Mouse (Mus musculus) forebrain, embryonic 11.5 days (tissue): ENCODE measurements around the gene Slc25a39. TPM values are rescaled to one million over a fixed set of nuclear protein-coding genes. Genes with fewer than 3 reads are reported as not detected.

ENCODE experiments used
- ATAC-seq: fragments of 200-750 bp; cut with Nextera tagmentation; replicated peaks from 2 replicates; pipeline ENCODE4 v1.8.0; 2017; ENCODE audit warnings: moderate TSS enrichment; ENCODE audit not compliant: low FRiP score
- DNase-seq: peaks from one replicate; pipeline ENCODE4 v3.0.0-alpha.2; 2017; ENCODE audit warnings: low spot score
- H3K27ac ChIP-seq: fragments of 300-500 bp; sonication (generic); 2 replicates; pipeline ENCODE4 v1.5.1; 2014; ENCODE audit warnings: low read depth, low read length
- H3K27me3 ChIP-seq: fragments of 300-500 bp; sonication (generic); 2 replicates; pipeline ENCODE4 v1.6.1; 2014; ENCODE audit warnings: mild to moderate bottlenecking, low read length, mixed read lengths; ENCODE audit not compliant: control insufficient read depth, insufficient read depth
- H3K36me3 ChIP-seq: fragments of 300-500 bp; sonication (generic); 2 replicates; pipeline ENCODE4 v1.6.1; 2014; ENCODE audit warnings: mild to moderate bottlenecking, low read length, moderate library complexity, mixed read lengths; ENCODE audit not compliant: control insufficient read depth, insufficient read depth
- H3K4me1 ChIP-seq: fragments of 300-500 bp; sonication (generic); replicated peaks from 2 replicates; pipeline ENCODE4 v1.6.1; 2014; ENCODE audit warnings: low read length, mixed read lengths; ENCODE audit not compliant: control insufficient read depth, insufficient read depth
- H3K4me2 ChIP-seq: fragments of 300-500 bp; sonication (generic); 2 replicates; pipeline ENCODE4 v1.6.1; 2014; ENCODE audit warnings: low read depth, mild to moderate bottlenecking, low read length, moderate library complexity, mixed read lengths; ENCODE audit not compliant: severe bottlenecking
- H3K4me3 ChIP-seq: fragments of 300-500 bp; sonication (generic); 2 replicates; pipeline ENCODE4 v1.5.1; 2014; ENCODE audit warnings: low read depth, low read length
- H3K9ac ChIP-seq: fragments of 300-500 bp; sonication (generic); 2 replicates; pipeline ENCODE4 v1.6.1; 2014; ENCODE audit warnings: low read length
- H3K9me3 ChIP-seq: fragments of 300-500 bp; sonication (generic); 2 replicates; pipeline ENCODE4 v1.6.1; 2016; ENCODE audit warnings: low read length, mixed read lengths; ENCODE audit not compliant: control insufficient read depth
- WGBS: fragments of 180-500 bp; shearing (Covaris S2); extraction: QIAGEN DNeasy Blood & Tissue Kit; methylation state at CpG from one replicate; pipeline ENCODE4 v1.1.7; 2014; 5-methylcytosine and 5-hydroxymethylcytosine counted together
- polyA plus RNA-seq: library from polyadenylated mRNA; unstranded; fragments of >200 nt; fragmentation: Nextera tagmentation; extraction: Ambion mirVana; gene quantifications from 2 replicates; pipeline ENCODE4 v1.2.1, GENCODE M21; 2014

The Slc25a39 gene
- polyA plus RNA-seq, 1 experiment from 2014 or later: 196 TPM

DNA sequence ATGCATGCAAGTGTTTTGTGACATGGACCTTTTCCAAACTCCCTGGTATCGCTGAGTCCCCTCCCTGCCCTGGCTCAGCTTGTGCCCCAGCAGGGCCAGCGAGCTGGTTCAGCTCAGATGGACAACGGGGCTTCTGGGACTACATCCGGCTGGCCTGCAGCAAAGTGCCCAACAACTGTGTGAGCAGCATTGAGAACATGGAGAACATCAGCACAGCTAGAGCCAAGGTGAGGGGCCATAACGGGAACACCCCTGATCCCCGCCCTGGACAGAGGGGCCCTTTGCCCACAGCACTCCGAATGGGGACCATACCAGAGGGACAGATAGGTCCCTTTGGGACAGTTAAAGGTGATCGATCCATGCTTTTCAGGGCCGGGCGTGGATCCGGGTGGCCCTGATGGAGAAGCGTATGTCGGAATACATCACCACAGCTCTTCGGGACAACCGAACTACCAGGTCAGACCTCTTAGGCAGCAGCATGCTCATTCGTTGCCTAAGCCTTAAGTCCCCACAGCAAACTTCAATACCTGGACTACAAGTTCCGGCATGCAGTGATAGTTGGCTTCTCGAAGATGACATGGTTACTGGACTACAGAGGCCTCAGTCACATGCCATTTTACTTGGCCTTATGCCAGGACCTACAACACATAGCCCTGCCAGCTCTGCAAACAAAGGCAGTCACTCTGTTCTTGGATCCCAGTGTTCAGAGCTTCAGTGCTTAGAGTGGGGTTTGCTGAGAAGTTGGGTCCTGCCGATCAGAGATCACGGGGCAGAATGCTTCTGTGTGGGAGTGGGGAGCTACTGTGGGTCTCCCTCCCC, 9.5 kb downstream of the Slc25a39 start:
- DNase-seq: no peak

DNA sequence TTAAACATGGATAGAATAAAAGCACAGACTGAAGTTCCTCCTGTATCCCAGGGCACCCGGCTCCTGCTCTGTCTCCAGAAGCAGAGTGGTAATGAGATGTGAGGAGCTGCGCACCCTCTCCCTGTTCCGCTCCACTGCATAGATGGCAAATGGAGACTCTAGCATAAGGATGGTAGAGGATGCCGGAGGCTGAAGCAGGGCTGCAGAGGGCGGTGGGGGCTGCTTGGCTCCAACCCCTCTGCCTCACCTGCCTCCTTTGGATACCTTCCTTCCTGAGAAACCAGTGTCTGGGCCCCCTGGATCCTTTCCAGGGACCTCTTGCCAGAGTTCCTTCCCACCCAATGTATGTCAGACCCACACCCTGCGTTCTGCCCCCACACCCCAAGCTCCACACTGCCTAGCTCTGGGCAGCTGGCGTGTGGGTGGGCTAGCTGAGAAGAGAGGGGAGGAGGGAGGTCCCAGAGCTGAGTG, 11.0 kb downstream of the Slc25a39 start:
- no peak overlapping the region for H3K9ac ChIP-seq

More for the DNA sequence above, 9.5 kb downstream of the Slc25a39 start:
- Histone ChIP-seq H3K9ac (no peak overlapping the region), H3K9me3 (no peaks in the 10 kb centered on the region), H3K27me3 (peaks cover 19% of the 10 kb centered on the region), H3K4me1 (peaks cover 23% of the 10 kb centered on the region), H3K27ac (no peak overlapping the region), H3K4me2 (no peak overlapping the region), H3K36me3 (peaks cover 8% of the 10 kb centered on the region), H3K4me3 (no peak overlapping the region)
- ATAC-seq: no peak
- WGBS: 83% methylated on average over 20 of the region's 20 CpGs

DNA sequence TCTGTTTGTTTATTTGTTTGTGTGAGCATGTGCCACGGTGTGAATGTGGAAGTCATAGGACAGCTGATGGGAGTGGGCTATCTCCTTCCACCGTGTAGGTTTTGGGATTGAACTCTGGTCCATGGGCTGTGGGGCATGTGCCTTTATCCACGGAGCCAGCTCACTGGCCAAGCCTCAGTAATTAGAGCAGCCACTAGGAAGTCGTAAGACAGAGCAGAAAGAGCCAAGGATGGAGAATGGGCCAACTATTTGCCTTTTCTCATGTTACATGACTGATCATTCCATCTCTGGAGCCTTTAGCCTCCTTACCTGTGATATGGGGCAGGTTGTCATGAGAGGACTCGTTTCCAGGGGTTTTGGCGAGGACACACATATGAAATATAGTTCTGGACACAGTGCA, 11.5 kb downstream of the Slc25a39 start:
- H3K36me3 ChIP-seq: no peaks in the 10 kb centered on the region
- H3K9ac ChIP-seq: no peak overlapping the region
- H3K27ac ChIP-seq: no peak overlapping the region
- 68% methylated on average over 6 of the region's 6 CpGs for WGBS
- DNase-seq: no peak
- peak overlapping the region; percentile 84; the same call in 1 of the 2 replicates for H3K4me2 ChIP-seq
- no peaks in the 10 kb centered on the region for H3K9me3 ChIP-seq
- ATAC-seq: no peak
- H3K4me1 ChIP-seq: peaks cover 26% of the 10 kb centered on the region
- peaks cover 19% of the 10 kb centered on the region for H3K27me3 ChIP-seq
- no peak overlapping the region for H3K4me3 ChIP-seq

More for the DNA sequence above, 11.0 kb downstream of the Slc25a39 start:
- no peak overlapping the region for H3K4me2 ChIP-seq
- no peaks in the 10 kb centered on the region for H3K36me3 ChIP-seq
- no peak overlapping the region for H3K27ac ChIP-seq
- no peak overlapping the region for H3K4me3 ChIP-seq
- H3K9me3 ChIP-seq: no peaks in the 10 kb centered on the region
- peaks cover 19% of the 10 kb centered on the region for H3K27me3 ChIP-seq
- ATAC-seq (no peak), DNase-seq (no peak)
- peaks cover 26% of the 10 kb centered on the region for H3K4me1 ChIP-seq
- 82% methylated on average over 7 of the region's 7 CpGs for WGBS

DNA sequence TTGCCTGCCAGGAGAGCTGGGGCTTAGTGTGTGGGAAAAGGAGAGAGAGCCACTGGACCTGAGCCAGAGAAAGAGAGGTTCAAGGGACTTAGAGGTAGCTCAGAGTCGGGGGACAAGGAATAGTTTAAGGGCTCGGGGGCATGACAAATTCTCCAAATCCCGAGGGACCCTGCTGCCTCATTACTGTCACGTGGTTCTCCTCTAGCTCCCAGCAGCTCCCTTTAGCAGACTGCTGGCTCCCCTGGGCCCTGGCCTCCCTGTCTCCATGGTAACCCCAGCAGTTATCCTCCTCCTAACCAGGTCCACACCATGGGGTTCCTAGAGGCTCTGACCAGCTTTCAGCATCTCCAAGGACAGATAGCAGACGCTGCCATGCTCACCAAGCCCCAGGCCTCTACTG, 12.5 kb downstream of the Slc25a39 start:
- H3K4me3 ChIP-seq: peak overlapping the region; percentile 51; the same call in 1 of the 2 replicates
- peak; percentile 53 for DNase-seq
- H3K27ac ChIP-seq: no peak overlapping the region
- no peaks in the 10 kb centered on the region for H3K9me3 ChIP-seq
- no peak for ATAC-seq
- H3K4me2 ChIP-seq: peak overlapping the region; percentile 84
- 3% methylated on average over 5 of the region's 5 CpGs for WGBS
- H3K9ac ChIP-seq: peak overlapping the region; percentile 21; the same call in 1 of the 2 replicates
- H3K27me3 ChIP-seq: peaks cover 15% of the 10 kb centered on the region
- H3K4me1 ChIP-seq: peaks cover 26% of the 10 kb centered on the region
- H3K36me3 ChIP-seq: no peaks in the 10 kb centered on the region

DNA sequence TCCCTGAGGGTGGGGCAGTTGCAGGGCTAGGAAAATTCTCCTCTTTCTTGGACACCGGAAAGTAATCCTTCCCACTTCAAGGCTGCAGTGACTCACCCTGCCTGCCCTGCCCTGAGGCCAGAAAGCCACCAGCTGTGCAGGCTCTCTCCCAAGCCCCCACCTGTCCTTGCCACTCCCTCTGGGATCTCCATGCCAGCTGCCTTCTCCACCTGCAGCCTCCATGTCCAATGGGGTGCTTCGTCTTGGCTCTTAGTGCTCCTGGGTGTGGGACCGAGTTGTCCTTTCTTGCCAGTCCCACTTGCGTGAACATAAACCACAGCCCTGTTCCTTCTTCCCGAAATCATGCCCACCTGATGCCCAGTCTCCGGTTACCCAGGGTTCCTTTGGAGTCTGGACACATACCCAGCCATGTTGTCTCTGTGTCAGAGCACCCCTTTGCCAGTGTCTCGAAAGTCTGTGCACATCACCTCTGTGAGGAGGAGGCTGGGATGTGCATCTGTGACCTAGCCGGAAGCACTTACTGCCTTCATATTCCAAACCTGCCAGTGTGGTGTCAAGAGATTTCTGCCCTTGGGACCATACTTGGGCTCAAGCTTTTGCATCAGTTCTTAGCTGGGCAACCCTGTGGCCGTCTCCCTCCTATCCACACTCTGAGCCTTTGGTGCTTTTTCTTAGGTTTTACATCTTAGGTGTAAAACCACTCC, 13.2 kb downstream of the Slc25a39 start:
- Histone ChIP-seq H3K36me3 (no peaks in the 10 kb centered on the region), H3K9ac (peak overlapping the region; percentile 60), H3K4me1 (peaks cover 23% of the 10 kb centered on the region), H3K27me3 (peaks cover 10% of the 10 kb centered on the region), H3K4me2 (peak overlapping the region; percentile 84), H3K27ac (no peak overlapping the region), H3K4me3 (peak overlapping the region; percentile 51), H3K9me3 (no peaks in the 10 kb centered on the region)
- peak; percentile 50 for DNase-seq
- no peak for ATAC-seq
- 78% methylated on average over 9 of the region's 9 CpGs for WGBS

DNA sequence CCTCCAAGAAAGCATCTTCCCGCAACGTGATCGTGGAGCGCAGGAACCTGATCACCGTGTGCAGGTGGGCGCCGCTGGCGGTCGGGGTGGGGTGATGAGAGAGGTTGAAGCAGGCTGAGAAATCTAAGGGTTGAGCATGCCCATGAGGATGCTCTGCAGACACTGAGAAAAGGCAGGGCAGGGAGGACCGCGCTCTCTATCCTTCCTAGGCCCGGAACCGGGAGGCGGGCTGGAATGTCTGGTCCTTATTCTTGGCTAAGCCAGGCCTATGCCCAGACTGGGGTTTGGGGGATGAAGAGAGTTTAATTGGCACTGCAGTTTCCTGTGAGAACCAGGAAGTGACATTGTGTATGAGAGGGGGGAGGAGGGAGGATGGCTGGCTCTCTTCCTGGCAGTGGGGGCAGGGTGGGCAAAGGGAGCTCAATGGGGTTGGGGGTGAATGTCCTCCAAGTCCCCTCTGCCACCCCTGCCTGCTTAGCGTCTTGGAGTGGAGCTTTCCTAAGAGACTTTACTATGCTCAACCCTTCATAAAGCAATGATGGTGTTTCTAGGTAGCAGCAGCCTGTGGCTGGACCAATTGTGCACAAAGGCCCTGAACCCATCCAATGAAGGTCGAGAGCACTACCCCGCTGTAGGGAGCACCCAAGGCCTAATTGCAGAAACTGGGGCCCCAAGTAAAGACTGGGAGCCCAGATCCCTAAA, 13.9 kb downstream of the Slc25a39 start:
- Histone ChIP-seq H3K36me3 (no peaks in the 10 kb centered on the region), H3K4me1 (peaks cover 23% of the 10 kb centered on the region), H3K27me3 (peaks cover 4% of the 10 kb centered on the region; the same call in 1 of the 2 replicates), H3K27ac (peak overlapping the region; percentile 65), H3K4me3 (peak overlapping the region; percentile 51), H3K9me3 (no peaks in the 10 kb centered on the region), H3K4me2 (peak overlapping the region; percentile 84), H3K9ac (peak overlapping the region; percentile 60)
- peak; percentile 58 for DNase-seq
- 8% methylated on average over 17 of the region's 17 CpGs for WGBS
- peak; percentile 31 for ATAC-seq

DNA sequence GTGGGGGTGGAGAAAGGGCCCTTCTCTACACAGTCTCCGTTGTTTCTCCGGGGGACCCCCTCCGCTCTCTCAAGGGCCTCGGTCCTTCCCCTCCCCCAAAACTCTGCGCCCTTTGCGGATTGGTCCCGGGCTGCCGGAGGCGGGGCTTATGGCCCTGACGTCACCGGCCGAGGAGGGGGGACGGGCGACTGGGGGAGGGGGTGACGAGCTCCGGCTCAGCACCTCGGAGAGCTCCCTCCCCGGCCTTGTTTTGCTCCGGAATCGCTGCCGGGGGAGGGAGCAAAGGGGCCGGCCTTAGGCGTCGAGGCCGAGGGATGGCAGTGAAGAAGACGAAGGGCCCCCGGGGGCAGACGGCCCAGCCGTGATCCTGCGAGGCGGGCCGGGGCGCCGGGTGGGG, 14.5 kb downstream of the Slc25a39 start, which contains the start of gene Rundc3a:
Rundc3a (plus strand) TSS at position 166 of the 397 bp plus-strand sequence.
- Histone ChIP-seq H3K4me1 (peaks cover 23% of the 10 kb centered on the region), H3K4me2 (peak within 1 kb of the TSS; percentile 84), H3K27ac (peak within 1 kb of the TSS; percentile 65), H3K36me3 (no peaks in the 10 kb centered on the region), H3K9me3 (no peaks in the 10 kb centered on the region), H3K27me3 (no peaks in the 10 kb centered on the region; the same call in 1 of the 2 replicates), H3K4me3 (peak within 1 kb of the TSS; percentile 51), H3K9ac (peak within 1 kb of the TSS; percentile 60)
- 0% methylated on average over 32 of the region's 34 CpGs for WGBS
- DNase-seq: peak; percentile 98
- ATAC-seq: peak; percentile 93
